Mouse (Mus musculus) forebrain, embryonic 13.5 days (tissue): Measurements from ENCODE around the gene Sfta2. TPM values are rescaled to one million over a fixed set of nuclear protein-coding genes. Genes with fewer than 3 reads are reported as not detected.
A peak's percentile ranks its signal among the peaks of the same experiment; 100 is the strongest.

Experiments used
- ATAC-seq: fragments of 200-750 bp; cut with Nextera tagmentation; 2 replicates; pipeline ENCODE4 v1.8.0; 2017
- H3K27ac ChIP-seq: fragments of 300-500 bp; sonication (generic); 2 replicates; pipeline ENCODE4 v1.5.1; 2015; ENCODE audit warnings: inconsistent platforms, mild to moderate bottlenecking, moderate library complexity
- H3K27me3 ChIP-seq: fragments of 300-500 bp; sonication (generic); 2 replicates; pipeline ENCODE4 v1.6.1; 2015; ENCODE audit warnings: mild to moderate bottlenecking, inconsistent platforms
- H3K36me3 ChIP-seq: fragments of 300-500 bp; sonication (generic); 2 replicates; pipeline ENCODE4 v1.6.1; 2015; ENCODE audit warnings: mild to moderate bottlenecking, inconsistent platforms; ENCODE audit not compliant: poor library complexity, severe bottlenecking
- H3K4me1 ChIP-seq: fragments of 300-500 bp; sonication (generic); 2 replicates; pipeline ENCODE4 v1.6.1; 2015; ENCODE audit warnings: inconsistent platforms
- H3K4me2 ChIP-seq: fragments of 300-500 bp; sonication (generic); 2 replicates; pipeline ENCODE4 v1.6.1; 2015; ENCODE audit warnings: inconsistent platforms, mild to moderate bottlenecking, moderate library complexity
- H3K4me3 ChIP-seq: fragments of 300-500 bp; sonication (generic); 2 replicates; pipeline ENCODE4 v1.5.1; 2015; ENCODE audit warnings: mild to moderate bottlenecking, inconsistent platforms
- H3K9ac ChIP-seq: fragments of 300-500 bp; sonication (generic); 2 replicates; pipeline ENCODE4 v1.6.1; 2015; ENCODE audit warnings: mild to moderate bottlenecking, inconsistent platforms
- H3K9me3 ChIP-seq: fragments of 300-500 bp; sonication (generic); replicated peaks from 2 replicates; pipeline ENCODE4 v1.6.1; 2016; ENCODE audit warnings: inconsistent platforms
- WGBS: fragments of 180-500 bp; shearing (Covaris S2); methylation state at CpG from one replicate; pipeline ENCODE4 v1.1.7; 2015; 5-methylcytosine and 5-hydroxymethylcytosine counted together
- polyA plus RNA-seq: library from polyadenylated mRNA; unstranded; fragments of >200 nt; fragmentation: Nextera tagmentation; extraction: Ambion mirVana; gene quantifications from 2 replicates; pipeline ENCODE4 v1.2.1, GENCODE M21; 2015

Gene Sfta2
- polyA plus RNA-seq, 1 experiment from 2014 or later = not detected

DNA sequence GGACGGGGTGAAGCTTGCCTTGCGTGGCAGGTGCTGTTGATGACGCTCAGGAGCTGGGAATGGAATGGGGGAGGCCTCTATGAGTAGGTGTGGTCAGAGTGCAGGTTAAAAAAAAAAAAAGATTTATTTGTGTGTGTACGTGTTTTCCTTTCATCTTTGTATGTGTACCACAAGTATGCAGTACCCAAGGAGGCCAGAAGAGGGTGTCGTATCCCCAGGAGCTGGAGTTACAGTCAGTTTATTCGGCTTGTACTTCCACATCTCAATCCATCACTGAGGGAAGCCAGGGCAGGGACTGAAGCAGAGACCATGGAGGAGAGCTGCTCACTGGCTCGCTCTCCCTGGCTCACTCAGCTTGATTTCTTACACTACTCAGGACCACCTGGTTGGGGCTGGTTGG, 29.9 kb upstream of the Sfta2 start:
- Histone ChIP-seq H3K36me3 (no peaks in the 10 kb centered on the region), H3K9ac (no peak overlapping the region), H3K4me1 (peaks cover 10% of the 10 kb centered on the region), H3K4me3 (no peak overlapping the region), H3K4me2 (no peak overlapping the region), H3K27ac (no peak overlapping the region), H3K27me3 (peaks cover 17% of the 10 kb centered on the region), H3K9me3 (no peaks in the 10 kb centered on the region)
- WGBS = 96% methylated on average over 7 of the region's 7 CpGs
- no peak for ATAC-seq

DNA sequence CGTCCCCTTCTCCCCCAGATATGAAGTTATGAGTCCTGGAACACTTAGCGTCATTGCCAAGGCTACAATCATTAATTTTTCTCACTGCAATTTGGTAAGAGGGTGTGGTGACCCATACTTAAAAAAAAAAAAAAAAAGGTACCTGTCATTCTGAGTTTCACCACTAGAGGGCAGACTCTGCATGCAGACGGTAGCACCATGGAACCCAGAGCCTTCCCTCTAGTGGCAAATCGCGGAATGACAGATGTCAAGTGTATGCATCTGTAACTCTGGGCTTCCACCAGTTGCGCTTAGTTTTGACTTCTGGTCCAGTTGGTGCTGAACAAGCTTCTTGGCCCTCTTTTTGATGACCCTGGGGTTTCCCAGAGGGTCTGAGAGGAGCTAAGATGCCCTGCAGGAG, 23.1 kb upstream of the Sfta2 start:
- H3K27ac ChIP-seq = no peak overlapping the region
- H3K27me3 ChIP-seq = no peaks in the 10 kb centered on the region
- H3K4me2 ChIP-seq = no peak overlapping the region
- no peak for ATAC-seq
- 19% methylated on average over 6 of the region's 6 CpGs for WGBS
- H3K9me3 ChIP-seq = no peaks in the 10 kb centered on the region; the same call in 1 of the 2 replicates
- H3K4me1 ChIP-seq = no peaks in the 10 kb centered on the region
- no peaks in the 10 kb centered on the region for H3K36me3 ChIP-seq
- no peak overlapping the region for H3K4me3 ChIP-seq
- no peak overlapping the region for H3K9ac ChIP-seq

DNA sequence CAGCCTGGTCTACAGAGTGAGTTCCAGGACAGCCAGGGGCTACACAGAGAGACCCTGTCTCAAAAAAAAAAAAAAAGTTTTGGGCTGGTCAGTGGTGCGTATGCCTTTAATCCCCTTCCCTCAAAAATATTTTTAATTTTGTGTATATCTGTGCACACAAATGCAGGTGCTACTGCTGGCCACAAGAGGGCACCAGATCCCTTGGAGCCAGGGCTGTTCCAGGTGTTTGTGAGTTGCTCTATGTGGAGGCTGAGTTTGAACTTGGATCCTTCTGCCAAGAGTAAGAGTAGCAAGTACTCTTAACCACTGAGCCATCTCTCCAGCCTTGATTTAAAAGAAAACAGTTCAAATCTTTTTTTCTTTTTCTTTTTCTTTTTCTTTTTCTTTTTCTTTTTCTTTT, 18.4 kb upstream of the Sfta2 start:
- Histone ChIP-seq H3K27ac (no peak overlapping the region), H3K4me3 (no peak overlapping the region), H3K4me2 (no peak overlapping the region), H3K9me3 (peaks cover 2% of the 10 kb centered on the region; the same call in 1 of the 2 replicates), H3K9ac (no peak overlapping the region), H3K4me1 (no peaks in the 10 kb centered on the region), H3K27me3 (no peaks in the 10 kb centered on the region), H3K36me3 (no peaks in the 10 kb centered on the region)
- no peak for ATAC-seq
- 100% methylated on average over 1 of the region's 1 CpGs for WGBS

DNA sequence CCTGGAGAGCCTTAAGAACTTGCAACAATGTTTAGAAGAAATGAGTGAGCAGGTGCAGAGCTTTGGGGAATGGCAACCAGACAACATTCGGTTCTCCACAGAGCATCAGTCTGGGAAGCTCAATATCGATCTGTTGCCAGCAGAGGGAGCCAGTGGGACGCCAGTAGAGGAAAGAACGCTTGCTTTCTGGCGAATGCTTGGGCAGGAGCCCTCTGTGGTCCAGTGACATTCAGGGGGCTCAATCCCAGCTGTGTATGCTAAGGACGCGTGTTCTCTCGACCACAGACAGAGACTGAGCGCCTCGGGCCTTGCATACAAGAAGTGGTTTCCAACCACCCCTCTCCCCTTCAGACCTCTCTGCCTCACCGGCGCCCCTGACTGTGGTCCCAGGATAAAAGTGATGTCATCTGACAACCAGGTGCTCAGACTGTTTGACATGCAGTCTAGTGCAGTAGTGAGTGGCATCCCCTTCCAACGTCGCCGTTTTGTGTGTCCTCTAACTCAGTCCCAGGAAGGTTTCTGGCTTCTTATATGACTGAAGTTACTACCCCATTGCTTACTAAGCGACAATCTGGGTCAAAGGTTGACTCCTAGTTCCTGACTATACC, 16.9 kb upstream of the Sfta2 start:
- Histone ChIP-seq H3K27ac (no peak overlapping the region), H3K9me3 (0 out of 2 replicates have a peak, but pooled peaks cover 2% of the 10 kb centered on the region), H3K4me3 (no peak overlapping the region), H3K9ac (0 out of 2 replicates have a peak overlapping the region, but pooled peaks have one; percentile 41), H3K4me2 (peak overlapping the region; percentile 42), H3K27me3 (no peaks in the 10 kb centered on the region), H3K4me1 (no peaks in the 10 kb centered on the region), H3K36me3 (no peaks in the 10 kb centered on the region)
- ATAC-seq = peak; percentile 55; the same call in 1 of the 2 replicates
- 16% methylated on average over 16 of the region's 16 CpGs for WGBS

DNA sequence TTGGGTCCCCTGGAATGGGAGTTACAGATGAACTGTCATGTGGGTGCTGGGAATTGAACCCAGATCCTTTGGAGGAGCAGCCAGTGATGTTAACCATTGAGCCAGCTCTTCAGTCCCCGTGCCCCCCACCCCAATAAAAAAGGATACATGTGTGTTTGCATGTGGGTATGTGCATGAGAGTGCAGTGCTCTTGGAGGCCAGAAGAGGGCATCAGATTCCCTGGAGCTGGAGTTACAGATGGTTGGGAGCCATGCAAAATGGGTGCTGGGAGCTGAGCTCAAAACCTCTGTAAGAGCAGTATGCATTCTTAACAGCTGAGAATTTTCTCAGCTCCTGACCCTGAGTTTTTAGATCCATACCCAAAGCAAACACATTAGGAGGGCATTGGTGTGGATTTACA, 14.1 kb upstream of the Sfta2 start:
- no peak overlapping the region for H3K27ac ChIP-seq
- WGBS = 93% methylated on average over 1 of the region's 1 CpGs
- no peak overlapping the region for H3K4me2 ChIP-seq
- 0 out of 2 replicates have a peak, but pooled peaks cover 2% of the 10 kb centered on the region for H3K9me3 ChIP-seq
- H3K4me3 ChIP-seq = no peak overlapping the region
- H3K27me3 ChIP-seq = no peaks in the 10 kb centered on the region
- H3K9ac ChIP-seq = no peak overlapping the region
- no peaks in the 10 kb centered on the region for H3K36me3 ChIP-seq
- 0 out of 2 replicates have a peak, but pooled peaks cover 4% of the 10 kb centered on the region for H3K4me1 ChIP-seq
- no peak for ATAC-seq

DNA sequence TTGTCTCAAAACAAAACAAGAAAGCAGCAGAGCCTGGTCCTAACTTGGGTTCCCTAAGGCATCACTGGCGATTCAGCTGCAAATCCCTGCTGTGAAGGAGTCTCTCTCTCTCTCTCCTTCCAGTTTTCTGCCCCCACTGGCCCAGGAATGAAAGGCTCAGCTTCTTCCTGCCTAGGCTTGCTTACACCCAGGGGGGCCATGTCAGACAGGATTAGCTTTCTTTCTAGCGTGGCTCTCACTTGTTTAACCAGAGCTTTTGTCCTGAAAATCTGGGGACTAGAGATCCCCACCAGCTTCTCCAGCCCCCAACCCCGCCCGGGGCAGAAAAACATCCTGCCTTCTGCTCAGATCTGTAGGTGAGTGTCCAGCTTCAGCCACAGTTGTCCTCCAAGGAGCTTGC, 13.0 kb upstream of the Sfta2 start:
- H3K27ac ChIP-seq = no peak overlapping the region
- H3K4me2 ChIP-seq = no peak overlapping the region
- H3K4me1 ChIP-seq = 0 out of 2 replicates have a peak, but pooled peaks cover 4% of the 10 kb centered on the region
- H3K9ac ChIP-seq = no peak overlapping the region
- no peak overlapping the region for H3K4me3 ChIP-seq
- no peaks in the 10 kb centered on the region for H3K27me3 ChIP-seq
- ATAC-seq = no peak
- 10% methylated on average over 4 of the region's 4 CpGs for WGBS
- H3K9me3 ChIP-seq = 0 out of 2 replicates have a peak, but pooled peaks cover 2% of the 10 kb centered on the region
- H3K36me3 ChIP-seq = no peaks in the 10 kb centered on the region

DNA sequence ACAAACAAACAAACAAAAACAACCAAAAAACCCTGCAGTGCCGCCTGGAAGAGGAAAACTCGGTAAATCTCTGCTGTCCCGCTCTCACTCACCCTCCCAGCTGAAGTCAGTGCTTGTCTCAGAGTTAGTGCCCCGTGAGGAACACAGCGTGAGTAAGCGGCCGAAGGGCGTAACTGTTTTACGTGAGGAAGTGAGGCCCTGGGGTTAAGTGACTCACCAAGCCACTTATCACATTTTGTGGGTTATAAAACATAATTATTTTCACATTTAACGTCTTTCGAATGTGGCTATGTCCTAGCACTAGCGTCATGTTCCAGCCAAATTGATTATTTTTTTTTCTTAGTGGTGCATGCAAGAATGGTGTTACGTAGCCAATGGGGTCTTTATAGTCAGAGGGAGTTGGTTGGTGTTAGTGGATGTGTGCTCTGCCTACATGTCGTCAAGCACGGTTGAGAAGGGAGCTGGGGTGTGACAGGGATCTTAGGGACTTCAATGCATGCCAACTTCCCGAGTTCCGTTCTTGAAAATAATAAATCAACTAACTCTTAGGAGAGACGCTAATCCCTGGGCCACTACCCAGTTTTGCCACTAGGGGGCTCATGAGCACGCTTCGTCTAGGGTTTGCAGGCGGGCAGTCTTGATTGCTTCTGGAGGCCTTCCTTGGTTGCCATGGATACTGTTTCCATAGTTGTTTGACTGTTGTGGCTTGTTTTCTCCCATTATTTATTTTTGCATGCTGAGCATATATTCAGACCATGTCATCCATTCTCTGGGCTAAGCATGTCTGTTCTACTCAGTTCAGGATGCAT, 10.7 kb upstream of the Sfta2 start:
- H3K27ac ChIP-seq = no peak overlapping the region; the same call in 1 of the 2 replicates

DNA sequence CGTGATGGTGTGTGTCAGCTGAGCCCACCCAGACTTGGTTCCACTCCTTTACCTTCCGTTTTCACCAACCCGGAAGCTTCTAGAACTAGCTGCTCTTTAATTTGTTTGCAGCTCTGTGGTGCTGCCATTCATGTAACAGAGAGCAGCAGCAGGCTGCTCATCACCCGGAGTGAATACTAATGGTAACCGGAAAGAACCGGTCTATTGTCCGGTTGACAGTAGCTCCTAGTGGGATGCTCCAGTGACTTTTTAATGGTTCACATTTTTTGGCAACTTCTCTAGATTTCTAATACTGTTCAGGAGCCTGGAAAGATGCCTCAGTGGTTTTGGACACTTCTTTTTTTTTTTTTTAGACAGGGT, 10.2 kb upstream of the Sfta2 start:
- Histone ChIP-seq H3K9ac (no peak overlapping the region), H3K4me1 (0 out of 2 replicates have a peak, but pooled peaks cover 4% of the 10 kb centered on the region), H3K4me3 (no peak overlapping the region), H3K27me3 (no peaks in the 10 kb centered on the region), H3K4me2 (no peak overlapping the region), H3K27ac (no peak overlapping the region; the same call in 1 of the 2 replicates), H3K36me3 (no peaks in the 10 kb centered on the region), H3K9me3 (0 out of 2 replicates have a peak, but pooled peaks cover 2% of the 10 kb centered on the region)
- ATAC-seq = no peak
- 74% methylated on average over 7 of the region's 7 CpGs for WGBS

More for the DNA sequence above, 10.7 kb upstream of the Sfta2 start:
- H3K36me3 ChIP-seq = no peaks in the 10 kb centered on the region
- H3K4me2 ChIP-seq = no peak overlapping the region
- 0 out of 2 replicates have a peak, but pooled peaks cover 2% of the 10 kb centered on the region for H3K9me3 ChIP-seq
- peak; percentile 75 for ATAC-seq
- no peaks in the 10 kb centered on the region for H3K27me3 ChIP-seq
- H3K9ac ChIP-seq = no peak overlapping the region
- H3K4me1 ChIP-seq = 0 out of 2 replicates have a peak, but pooled peaks cover 4% of the 10 kb centered on the region
- 65% methylated on average over 21 of the region's 21 CpGs for WGBS
- H3K4me3 ChIP-seq = no peak overlapping the region

DNA sequence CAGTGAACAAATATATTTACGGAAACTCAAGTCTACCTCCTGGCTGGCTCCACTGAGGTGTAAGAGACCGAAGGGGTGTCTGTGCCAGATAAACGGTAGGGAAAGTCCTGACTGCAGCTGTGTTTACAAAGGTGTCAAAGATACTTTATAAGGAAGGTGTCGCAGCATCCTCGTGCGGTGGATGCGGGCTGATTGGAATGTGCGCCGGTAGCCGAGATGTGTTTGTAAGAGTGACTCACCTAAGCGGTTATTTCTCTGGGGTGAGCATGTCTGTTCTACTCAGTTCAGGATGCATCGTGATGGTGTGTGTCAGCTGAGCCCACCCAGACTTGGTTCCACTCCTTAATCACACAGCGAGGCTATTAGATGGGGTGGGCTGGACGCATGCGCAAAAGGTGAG, 9.6 kb upstream of the Sfta2 start:
- Histone ChIP-seq H3K4me1 (0 out of 2 replicates have a peak, but pooled peaks cover 4% of the 10 kb centered on the region), H3K9ac (no peak overlapping the region), H3K27ac (no peak overlapping the region), H3K36me3 (no peaks in the 10 kb centered on the region), H3K27me3 (no peaks in the 10 kb centered on the region), H3K4me3 (no peak overlapping the region), H3K9me3 (0 out of 2 replicates have a peak, but pooled peaks cover 2% of the 10 kb centered on the region), H3K4me2 (no peak overlapping the region)
- ATAC-seq = no peak
- WGBS = 96% methylated on average over 15 of the region's 15 CpGs

DNA sequence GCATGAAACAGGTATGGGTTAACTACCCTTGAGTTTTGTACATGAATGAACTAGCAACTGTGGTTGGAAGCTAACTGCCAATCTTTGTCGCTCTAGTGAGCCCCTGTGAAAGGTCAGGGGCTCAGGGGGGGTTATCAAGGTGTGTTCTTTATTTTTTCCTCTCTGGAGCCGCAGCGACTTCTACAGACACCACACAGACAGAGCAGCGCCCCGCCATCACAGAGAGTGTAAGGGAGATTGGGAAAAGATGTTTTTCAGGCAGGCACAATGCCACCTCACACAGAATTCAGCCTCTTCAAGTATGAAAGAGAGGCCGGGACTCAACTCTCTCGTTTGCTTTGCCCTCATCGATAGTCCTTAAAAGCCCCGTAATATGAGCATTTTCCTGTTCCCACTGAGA, 9.2 kb upstream of the Sfta2 start:
- WGBS = 85% methylated on average over 9 of the region's 9 CpGs
- ATAC-seq = no peak

DNA sequence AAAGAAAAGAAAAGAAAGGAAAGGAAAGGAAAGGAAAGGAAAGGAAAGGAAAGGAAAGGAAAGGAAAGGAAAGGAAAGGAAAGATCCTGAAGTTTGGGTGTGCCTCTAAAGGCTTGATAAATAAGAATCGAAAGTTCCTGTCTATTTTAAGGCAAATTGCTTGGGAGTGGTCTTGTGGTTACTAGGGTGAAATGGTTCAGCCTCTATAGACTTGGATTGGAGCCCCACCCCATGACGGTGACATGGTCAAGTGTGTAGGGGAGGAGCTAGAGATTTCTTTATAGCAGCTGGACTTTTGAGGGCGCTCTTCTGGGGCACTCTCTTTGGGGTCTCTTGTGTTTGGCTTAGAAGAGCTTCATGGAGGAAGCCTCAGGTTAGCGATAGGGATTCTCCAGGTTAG, 7.6 kb upstream of the Sfta2 start:
- 0 out of 2 replicates have a peak, but pooled peaks cover 4% of the 10 kb centered on the region for H3K4me1 ChIP-seq
- ATAC-seq = no peak
- WGBS = 36% methylated on average over 4 of the region's 4 CpGs

More for the DNA sequence above, 9.2 kb upstream of the Sfta2 start:
- H3K27me3 ChIP-seq = no peaks in the 10 kb centered on the region
- peaks cover 2% of the 10 kb centered on the region; the same call in 1 of the 2 replicates for H3K9me3 ChIP-seq
- H3K27ac ChIP-seq = no peak overlapping the region
- H3K4me3 ChIP-seq = no peak overlapping the region
- H3K4me1 ChIP-seq = 0 out of 2 replicates have a peak, but pooled peaks cover 4% of the 10 kb centered on the region
- H3K36me3 ChIP-seq = no peaks in the 10 kb centered on the region
- no peak overlapping the region for H3K4me2 ChIP-seq
- H3K9ac ChIP-seq = no peak overlapping the region

DNA sequence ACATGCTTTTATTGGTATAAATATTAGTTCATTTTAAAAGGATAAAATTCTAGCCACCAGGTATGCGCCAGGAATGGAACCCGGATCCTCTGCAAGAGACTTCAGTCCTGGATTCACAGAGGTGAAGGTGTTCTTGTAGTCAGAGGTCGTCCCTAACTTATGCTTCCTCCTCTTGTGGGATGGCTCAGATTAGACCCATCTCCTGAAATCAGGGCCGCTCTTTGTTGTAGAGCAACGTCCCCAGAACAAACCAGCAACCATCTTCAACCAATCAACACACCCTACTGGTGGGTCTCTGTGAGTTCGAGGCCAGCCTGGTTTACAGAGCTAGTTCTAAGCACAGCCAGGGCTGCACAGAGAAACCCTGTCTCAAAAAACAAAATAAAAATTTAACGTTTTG, 6.9 kb upstream of the Sfta2 start:
- H3K4me1 ChIP-seq = 0 out of 2 replicates have a peak, but pooled peaks cover 4% of the 10 kb centered on the region
- ATAC-seq = no peak
- H3K27ac ChIP-seq = no peak overlapping the region
- no peak overlapping the region for H3K4me2 ChIP-seq
- no peak overlapping the region for H3K4me3 ChIP-seq
- no peaks in the 10 kb centered on the region for H3K27me3 ChIP-seq
- no peaks in the 10 kb centered on the region for H3K36me3 ChIP-seq
- no peak overlapping the region for H3K9ac ChIP-seq
- no peaks in the 10 kb centered on the region; the same call in 1 of the 2 replicates for H3K9me3 ChIP-seq
- WGBS = 82% methylated on average over 7 of the region's 7 CpGs

More for the DNA sequence above, 7.6 kb upstream of the Sfta2 start:
- no peak overlapping the region for H3K9ac ChIP-seq
- H3K4me2 ChIP-seq = no peak overlapping the region
- no peaks in the 10 kb centered on the region for H3K36me3 ChIP-seq
- H3K27ac ChIP-seq = no peak overlapping the region
- H3K9me3 ChIP-seq = no peaks in the 10 kb centered on the region; the same call in 1 of the 2 replicates
- H3K27me3 ChIP-seq = no peaks in the 10 kb centered on the region
- H3K4me3 ChIP-seq = no peak overlapping the region
